Mouse (Mus musculus) lung, adult 2 months (tissue): ENCODE data around the gene Bicdl1. TPM values are rescaled to one million over a fixed set of nuclear protein-coding genes. Genes with fewer than 3 reads are reported as not detected.

Experiments
- DNase-seq: peaks from one replicate; pipeline ENCODE4 v3.0.0; 2022
- H3K4me1 ChIP-seq: fragments of 200-500 bp; 2 replicates; pipeline ENCODE4 v1.6.1; 2011; ENCODE audit warnings: low read length; ENCODE audit not compliant: control insufficient read depth, insufficient read depth
- H3K4me3 ChIP-seq: fragments of 200-500 bp; replicated peaks from 2 replicates; pipeline ENCODE3; 2011; ENCODE audit warnings: low read depth, mild to moderate bottlenecking, control low read depth, low read length; ENCODE audit errors: extremely low read depth
- CTCF ChIP-seq: fragments of 200-500 bp; IDR thresholded peaks from 2 replicates; pipeline ENCODE4 v1.5.1; 2011; ENCODE audit warnings: mild to moderate bottlenecking, low read length, control low read depth; ENCODE audit not compliant: insufficient read depth
- POLR2A ChIP-seq: fragments of 200-500 bp; IDR thresholded peaks from 2 replicates; pipeline ENCODE4 v1.6.1; 2011; ENCODE audit warnings: low read depth, mild to moderate bottlenecking, control low read depth, low read length, borderline replicate concordance; ENCODE audit errors: extremely low read depth
- WGBS: fragments of 180-500 bp; shearing (Covaris S2); methylation state at CpG from one replicate; pipeline ENCODE4 v1.1.7; 2018; 5-methylcytosine and 5-hydroxymethylcytosine counted together
- polyA plus RNA-seq: library from polyadenylated mRNA; depleted of rRNA; stranded (reverse); fragments of >200 nt; gene quantifications from 2 replicates; pipeline ENCODE4 v1.2.3, GENCODE M21; 2012; rRNA removed

Bicdl1 gene
- polyA plus RNA-seq, 1 experiment = 26.2 TPM

DNA sequence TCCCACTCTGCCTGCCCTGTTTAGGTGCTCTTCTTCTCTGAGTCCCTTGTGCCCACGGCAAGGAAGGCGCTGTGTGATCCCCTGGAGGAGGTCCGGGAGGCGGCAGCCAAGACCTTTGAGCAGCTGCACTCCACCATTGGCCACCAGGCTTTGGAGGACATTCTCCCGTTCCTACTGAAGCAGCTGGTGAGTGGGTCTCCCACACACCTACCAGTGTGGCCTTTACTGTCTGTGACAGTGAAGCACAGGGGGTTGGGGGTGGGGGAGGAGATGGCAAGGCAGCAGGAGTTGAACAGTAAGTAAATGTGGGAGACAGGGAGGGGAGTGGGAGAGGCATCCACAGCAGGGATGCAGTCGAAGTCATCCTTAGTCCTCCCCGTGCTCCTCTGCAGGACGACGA, 118.1 kb downstream of the Bicdl1 start:
- WGBS = 90% methylated on average over 9 of the region's 9 CpGs
- no peaks in the 10 kb centered on the region for H3K4me1 ChIP-seq
- no peak for DNase-seq
- no peak for TF ChIP-seq CTCF
- TF ChIP-seq POLR2A = no peak
- H3K4me3 ChIP-seq = no peak overlapping the region

DNA sequence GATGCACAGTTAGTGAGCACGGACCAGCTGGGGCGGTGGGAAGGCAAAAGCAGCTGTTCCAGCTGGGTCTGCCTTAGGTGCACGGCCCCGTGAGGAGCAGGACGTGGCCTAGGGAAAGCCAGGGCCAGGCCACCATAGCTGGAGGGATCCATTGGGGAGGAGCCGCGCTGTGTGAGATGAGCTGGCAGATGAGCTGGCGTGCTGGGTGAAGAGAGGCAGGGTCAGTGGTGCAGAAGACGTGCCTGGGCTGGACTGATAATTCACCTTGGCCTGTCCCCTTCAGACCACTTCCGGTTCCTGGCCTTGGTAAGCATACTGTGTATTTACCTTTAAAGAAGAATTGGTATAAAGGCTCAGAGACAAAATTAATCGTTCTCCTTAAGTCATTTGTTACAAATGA, 119.9 kb downstream of the Bicdl1 start:
- no peak for DNase-seq
- WGBS = 88% methylated on average over 11 of the region's 11 CpGs
- no peak for TF ChIP-seq CTCF
- no peak for TF ChIP-seq POLR2A
- H3K4me1 ChIP-seq = no peaks in the 10 kb centered on the region
- no peak overlapping the region for H3K4me3 ChIP-seq

DNA sequence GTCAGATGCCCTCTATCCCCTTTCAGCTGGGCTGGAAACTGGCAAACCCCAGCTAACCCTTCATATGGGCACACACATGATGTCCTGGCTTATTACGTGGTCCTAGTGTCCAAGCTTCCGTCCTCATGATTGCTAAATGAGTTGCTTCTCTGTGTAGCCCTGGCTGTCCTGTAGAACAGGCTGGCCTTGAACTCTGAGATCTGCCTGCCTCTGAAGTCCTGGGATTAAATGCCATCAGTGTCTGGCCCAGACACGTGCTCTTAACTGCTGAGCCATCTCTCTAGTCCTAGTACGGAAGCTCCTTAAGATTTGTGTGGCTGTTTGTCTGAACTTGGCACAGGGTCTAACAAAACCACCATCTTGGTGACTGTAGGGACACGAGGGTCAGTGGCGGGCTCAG, 127.9 kb downstream of the Bicdl1 start:
- no peak for DNase-seq
- no peak for TF ChIP-seq CTCF
- TF ChIP-seq POLR2A = no peak
- 92% methylated on average over 6 of the region's 6 CpGs for WGBS
- no peaks in the 10 kb centered on the region for H3K4me1 ChIP-seq
- H3K4me3 ChIP-seq = no peak overlapping the region

Other genes with a start within 250 kb of the Bicdl1 start
- 36.5 and 38.3 TPM in 2 replicates for gene Sirt4, start 246.9 kb downstream of the Bicdl1 start, polyA plus RNA-seq
- gene Pxn, start 224.9 kb downstream of the Bicdl1 start, polyA plus RNA-seq = 214 and 226 TPM in 2 replicates
- 1,185 and 1,411 TPM in 2 replicates for gene Rplp0, start 172.2 kb downstream of the Bicdl1 start, polyA plus RNA-seq
- 36.8 and 52.8 TPM in 2 replicates for gene Gcn1l1, start 166.4 kb downstream of the Bicdl1 start, polyA plus RNA-seq
- gene Rab35, start 99.7 kb downstream of the Bicdl1 start, polyA plus RNA-seq = 62.3 and 70.3 TPM in 2 replicates
- gene Cit, start 113.7 kb upstream of the Bicdl1 start, polyA plus RNA-seq = 3.7 and 4.0 TPM in 2 replicates